Mouse (Mus musculus) neural tube, embryonic 13.5 days (tissue): ENCODE measurements at regions not wholly inside any gene's neighbourhood (a gene's known extent, or its start where the extent isn't known, plus 50 kb on each side); places are given as distances from the start of the nearest gene placed in this dataset.
A peak's percentile ranks its signal among the peaks of the same experiment; 100 is the strongest.

Source experiments
- ATAC-seq: fragments of 200-750 bp; cut with Nextera tagmentation; 2 replicates; pipeline ENCODE4 v1.8.0; 2017; ENCODE audit warnings: low read depth, mild to moderate bottlenecking, moderate TSS enrichment, moderate library complexity
- H3K27ac ChIP-seq: fragments of 300-500 bp; sonication (generic); replicated peaks from 2 replicates; pipeline ENCODE4 v1.5.1; 2015; ENCODE audit warnings: moderate library complexity, mild to moderate bottlenecking, inconsistent platforms
- H3K27me3 ChIP-seq: fragments of 300-500 bp; sonication (generic); 2 replicates; pipeline ENCODE4 v1.6.1; 2015; ENCODE audit warnings: mild to moderate bottlenecking, inconsistent platforms
- H3K36me3 ChIP-seq: fragments of 300-500 bp; sonication (generic); 2 replicates; pipeline ENCODE4 v1.6.1; 2015; ENCODE audit warnings: mild to moderate bottlenecking, inconsistent platforms
- H3K4me1 ChIP-seq: fragments of 300-500 bp; sonication (generic); replicated peaks from 2 replicates; pipeline ENCODE4 v1.6.1; 2015; ENCODE audit warnings: inconsistent platforms
- H3K4me2 ChIP-seq: fragments of 300-500 bp; sonication (generic); 2 replicates; pipeline ENCODE4 v1.6.1; 2015; ENCODE audit warnings: inconsistent platforms, mild to moderate bottlenecking, moderate library complexity
- H3K4me3 ChIP-seq: fragments of 300-500 bp; sonication (generic); 2 replicates; pipeline ENCODE4 v1.5.1; 2015; ENCODE audit warnings: mild to moderate bottlenecking, inconsistent platforms
- H3K9ac ChIP-seq: fragments of 300-500 bp; sonication (generic); 2 replicates; pipeline ENCODE4 v1.6.1; 2015; ENCODE audit warnings: moderate library complexity, mild to moderate bottlenecking, inconsistent platforms
- H3K9me3 ChIP-seq: fragments of 300-500 bp; sonication (generic); 2 replicates; pipeline ENCODE4 v1.6.1; 2016; ENCODE audit warnings: inconsistent platforms
- WGBS: fragments of 180-500 bp; shearing (Covaris S2); methylation state at CpG from one replicate; pipeline ENCODE4 v1.1.7; 2015; 5-methylcytosine and 5-hydroxymethylcytosine counted together

- no peak overlapping the region for H3K9ac ChIP-seq
- ATAC-seq = no peak
- no peaks in the 10 kb centered on the region for H3K36me3 ChIP-seq
- H3K4me3 ChIP-seq = no peak overlapping the region
- no peaks in the 10 kb centered on the region for H3K27me3 ChIP-seq
- no peaks in the 10 kb centered on the region for H3K9me3 ChIP-seq
- no peaks in the 10 kb centered on the region for H3K4me1 ChIP-seq
- H3K27ac ChIP-seq = no peak overlapping the region
- H3K4me2 ChIP-seq = no peak overlapping the region
These were observed 243.6 kb upstream of the Tle1 start for GRCm38 (mm10) chr4:72444177-72444770.

- H3K4me2 ChIP-seq = no peak overlapping the region
- H3K4me1 ChIP-seq = no peaks in the 10 kb centered on the region
- no peak overlapping the region for H3K9ac ChIP-seq
- no peaks in the 10 kb centered on the region for H3K36me3 ChIP-seq
- no peak overlapping the region for H3K4me3 ChIP-seq
- H3K9me3 ChIP-seq = no peaks in the 10 kb centered on the region
- H3K27me3 ChIP-seq = no peaks in the 10 kb centered on the region
- no peak for ATAC-seq
- H3K27ac ChIP-seq = no peak overlapping the region
These were observed 236.6 kb upstream of the Tle1 start for GRCm38 (mm10) chr4:72437367-72437766.

GRCm38 (mm10) chr4:72425316-72425715 lies 224.6 kb upstream of the Tle1 start:
- ATAC-seq = no peak
- H3K9me3 ChIP-seq = no peaks in the 10 kb centered on the region
- H3K4me2 ChIP-seq = no peak overlapping the region
- no peaks in the 10 kb centered on the region for H3K27me3 ChIP-seq
- H3K4me1 ChIP-seq = no peaks in the 10 kb centered on the region
- H3K4me3 ChIP-seq = no peak overlapping the region
- no peak overlapping the region for H3K27ac ChIP-seq
- H3K9ac ChIP-seq = no peak overlapping the region
- H3K36me3 ChIP-seq = no peaks in the 10 kb centered on the region
- WGBS = 83% methylated on average over 1 of the region's 1 CpGs

GRCm38 (mm10) chr4:72412100-72412788 lies 211.5 kb upstream of the Tle1 start:
- Histone ChIP-seq H3K4me1 (no peaks in the 10 kb centered on the region), H3K4me2 (no peak overlapping the region), H3K9ac (no peak overlapping the region), H3K27ac (no peak overlapping the region), H3K36me3 (no peaks in the 10 kb centered on the region), H3K4me3 (no peak overlapping the region), H3K27me3 (no peaks in the 10 kb centered on the region), H3K9me3 (no peaks in the 10 kb centered on the region)
- 88% methylated on average over 8 of the region's 8 CpGs for WGBS
- no peak for ATAC-seq

- H3K4me2 ChIP-seq = no peak overlapping the region
- no peak for ATAC-seq
- no peak overlapping the region for H3K9ac ChIP-seq
- H3K4me1 ChIP-seq = no peaks in the 10 kb centered on the region
- H3K27me3 ChIP-seq = no peaks in the 10 kb centered on the region
- no peaks in the 10 kb centered on the region for H3K36me3 ChIP-seq
- no peaks in the 10 kb centered on the region for H3K9me3 ChIP-seq
- 97% methylated on average over 3 of the region's 3 CpGs for WGBS
- H3K27ac ChIP-seq = no peak overlapping the region
- H3K4me3 ChIP-seq = no peak overlapping the region
These were observed 210.6 kb upstream of the Tle1 start for GRCm38 (mm10) chr4:72411343-72411742.

- Histone ChIP-seq H3K4me2 (no peak overlapping the region), H3K4me1 (no peaks in the 10 kb centered on the region), H3K36me3 (no peaks in the 10 kb centered on the region), H3K9me3 (no peaks in the 10 kb centered on the region), H3K27me3 (no peaks in the 10 kb centered on the region), H3K4me3 (no peak overlapping the region), H3K27ac (no peak overlapping the region), H3K9ac (no peak overlapping the region)
- WGBS = 89% methylated on average over 1 of the region's 1 CpGs
- no peak for ATAC-seq
These were observed 200.0 kb upstream of the Tle1 start for GRCm38 (mm10) chr4:72400759-72401158.

- Histone ChIP-seq H3K27me3 (peaks cover 28% of the 10 kb centered on the region), H3K9me3 (no peaks in the 10 kb centered on the region), H3K36me3 (no peaks in the 10 kb centered on the region), H3K27ac (no peak overlapping the region), H3K9ac (no peak overlapping the region), H3K4me1 (no peaks in the 10 kb centered on the region; the same call in 1 of the 2 replicates), H3K4me2 (no peak overlapping the region), H3K4me3 (no peak overlapping the region)
- WGBS = 76% methylated on average over 3 of the region's 3 CpGs
- 0 out of 2 replicates have a peak, but pooled peaks have one; percentile 32 for ATAC-seq
These were observed 191.2 kb upstream of the Tle1 start for GRCm38 (mm10) chr4:72391887-72392435.

GRCm38 (mm10) chr4:72389811-72390625 lies 189.3 kb upstream of the Tle1 start:
- Histone ChIP-seq H3K36me3 (no peaks in the 10 kb centered on the region), H3K4me2 (no peak overlapping the region), H3K9me3 (no peaks in the 10 kb centered on the region), H3K27ac (no peak overlapping the region), H3K4me3 (no peak overlapping the region), H3K4me1 (peaks cover 12% of the 10 kb centered on the region), H3K27me3 (peaks cover 31% of the 10 kb centered on the region), H3K9ac (no peak overlapping the region)
- no peak for ATAC-seq
- WGBS = 72% methylated on average over 5 of the region's 5 CpGs

- WGBS = 18% methylated on average over 12 of the region's 12 CpGs
These were observed 184.2 kb upstream of the Tle1 start for GRCm38 (mm10) chr4:72384901-72385264.

GRCm38 (mm10) chr4:72384259-72384900 lies 183.7 kb upstream of the Tle1 start:
- WGBS = 52% methylated on average over 5 of the region's 5 CpGs
- Histone ChIP-seq H3K9ac (no peak overlapping the region), H3K9me3 (no peaks in the 10 kb centered on the region), H3K27me3 (peaks cover 36% of the 10 kb centered on the region), H3K27ac (peak overlapping the region; percentile 15; the same call in 1 of the 2 replicates), H3K4me3 (no peak overlapping the region), H3K4me2 (peak overlapping the region; percentile 32), H3K36me3 (no peaks in the 10 kb centered on the region), H3K4me1 (peaks cover 40% of the 10 kb centered on the region)
- ATAC-seq = peak; percentile 48

More at GRCm38 (mm10) chr4:72384901-72385264, 184.2 kb upstream of the Tle1 start:
- peaks cover 40% of the 10 kb centered on the region for H3K4me1 ChIP-seq
- H3K27me3 ChIP-seq = peaks cover 35% of the 10 kb centered on the region
- H3K4me3 ChIP-seq = no peak overlapping the region
- H3K9me3 ChIP-seq = no peaks in the 10 kb centered on the region
- H3K4me2 ChIP-seq = peak overlapping the region; percentile 32
- H3K9ac ChIP-seq = no peak overlapping the region
- peak overlapping the region; percentile 15; the same call in 1 of the 2 replicates for H3K27ac ChIP-seq
- H3K36me3 ChIP-seq = no peaks in the 10 kb centered on the region
- ATAC-seq = peak; percentile 88

- no peak overlapping the region for H3K4me2 ChIP-seq
- no peaks in the 10 kb centered on the region for H3K36me3 ChIP-seq
- WGBS = 24% methylated on average over 2 of the region's 2 CpGs
- no peak for ATAC-seq
- H3K9me3 ChIP-seq = no peaks in the 10 kb centered on the region
- peaks cover 40% of the 10 kb centered on the region for H3K4me1 ChIP-seq
- H3K9ac ChIP-seq = no peak overlapping the region
- no peak overlapping the region for H3K27ac ChIP-seq
- H3K27me3 ChIP-seq = peaks cover 35% of the 10 kb centered on the region
- H3K4me3 ChIP-seq = no peak overlapping the region
These were observed 183.0 kb upstream of the Tle1 start for GRCm38 (mm10) chr4:72383729-72384128.
